Mouse (Mus musculus): Measurements from ENCODE around the gene Ubn2. TPM values are rescaled to one million over a fixed set of nuclear protein-coding genes. Genes with fewer than 3 reads are reported as not detected.

The Ubn2 gene
- polyA plus RNA-seq, 2 experiments: 3.5 to 4.8 TPM

DNA sequence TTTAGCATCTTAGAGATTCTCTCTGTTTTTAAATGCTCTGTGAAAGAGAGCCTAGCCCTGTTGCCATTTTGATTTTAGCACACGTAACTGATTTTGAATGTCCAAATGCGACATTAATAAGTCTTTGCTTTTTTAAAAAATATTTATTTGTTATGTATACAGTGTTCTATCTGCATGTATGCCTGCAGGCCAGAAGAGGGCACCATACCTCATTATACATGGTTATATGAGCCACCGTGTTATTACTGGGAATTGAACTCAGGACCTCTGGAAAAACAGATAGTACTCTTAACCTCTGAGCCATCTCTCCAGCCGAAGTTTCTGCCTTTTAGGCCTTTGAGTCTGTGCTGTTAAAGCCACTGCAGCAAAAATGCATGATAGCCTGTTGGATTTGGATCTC is 35.8 kb downstream of the Ubn2 start:
- Histone ChIP-seq H3K4me1 (replicated peaks; ENCODE audit: control insufficient read depth in 2 of 2, insufficient read depth in 2 of 2, low read length in 1 of 2) (no peaks in the 10 kb centered on the region), H3K27ac (no peak overlapping the region), H3K27me3 (ENCODE audit: control insufficient read depth, insufficient read depth, low read length) (no peaks in the 10 kb centered on the region), H3K9ac (replicated peaks) (no peak overlapping the region), H3K4me3 (ENCODE audit: insufficient read depth in 1 of 2, low read depth in 2 of 2, low read length in 2 of 2) (no peak overlapping the region), H3K36me3 (replicated peaks; ENCODE audit: control insufficient read depth, insufficient read depth, low read depth) (peaks cover 10% of the 10 kb centered on the region), H3K4me2 (ENCODE audit: low read depth) (no peak overlapping the region), H3K9me3 (ENCODE audit: control insufficient read depth, low read length) (no peaks in the 10 kb centered on the region)
- ATAC-seq (ENCODE audit: insufficient read depth): no peak
- WGBS (ENCODE audit: insufficient replicate concordance): 61% methylated on average over 4 of the region's 4 CpGs
- TF ChIP-seq EP300 (IDR thresholded peaks at IDR 0.05; ENCODE audit: low read depth) (no peak), CTCF (IDR thresholded peaks at IDR 0.05; ENCODE audit: low read depth) (peak; percentile 47; the same call in 1 of the 2 replicates)
- DNase-seq (ENCODE audit: low read depth in 3 of 3, low spot score in 3 of 3): no peak

DNA sequence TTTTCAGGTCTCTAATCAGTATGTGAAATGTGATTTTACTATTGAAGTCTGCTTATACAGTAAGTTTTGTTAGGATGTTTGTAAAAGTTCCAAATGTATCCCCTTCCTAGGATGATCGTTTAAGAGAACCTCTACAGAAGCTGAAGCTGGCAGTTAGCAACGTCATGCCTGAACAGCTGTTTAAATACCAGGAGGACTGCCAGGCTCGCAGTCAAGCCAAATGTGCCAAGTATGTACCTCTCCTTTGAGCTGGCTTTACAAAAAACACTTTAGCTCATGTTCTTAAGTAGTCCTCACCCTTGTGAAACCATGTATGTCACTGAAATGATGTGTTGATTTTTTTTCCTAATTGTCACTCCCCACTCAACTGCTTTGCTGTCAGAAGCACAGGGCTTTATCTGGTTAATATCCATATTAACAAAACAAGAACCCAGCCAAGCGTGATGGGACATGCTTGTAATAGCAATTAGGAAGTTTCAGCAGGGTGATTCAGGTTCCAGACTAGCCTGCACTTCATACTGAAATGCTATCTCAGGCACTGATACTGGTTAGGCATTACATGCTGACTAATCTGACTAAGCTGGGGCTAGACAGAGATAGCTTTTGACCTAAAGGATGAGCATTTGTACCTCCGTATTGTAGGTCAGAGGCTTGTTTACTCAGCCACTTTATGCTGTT is 48.1 kb downstream of the Ubn2 start:
- Histone ChIP-seq H3K4me3 (ENCODE audit: insufficient read depth in 1 of 2, low read depth in 2 of 2, low read length in 2 of 2) (no peak overlapping the region), H3K9me3 (ENCODE audit: control insufficient read depth, low read length) (no peaks in the 10 kb centered on the region), H3K27ac (no peak overlapping the region), H3K4me2 (ENCODE audit: low read depth) (no peak overlapping the region), H3K27me3 (ENCODE audit: control insufficient read depth, insufficient read depth, low read length) (no peaks in the 10 kb centered on the region), H3K36me3 (replicated peaks; ENCODE audit: control insufficient read depth, insufficient read depth, low read depth) (peaks cover 19% of the 10 kb centered on the region), H3K4me1 (replicated peaks; ENCODE audit: control insufficient read depth in 2 of 2, insufficient read depth in 2 of 2, low read length in 1 of 2) (no peaks in the 10 kb centered on the region), H3K9ac (replicated peaks) (no peak overlapping the region)
- TF ChIP-seq CTCF (IDR thresholded peaks at IDR 0.05; ENCODE audit: low read depth) (no peak), EP300 (IDR thresholded peaks at IDR 0.05; ENCODE audit: low read depth) (no peak)
- ATAC-seq (ENCODE audit: insufficient read depth) (no peak; the same call in 1 of the 2 replicates), DNase-seq (ENCODE audit: low read depth in 3 of 3, low spot score in 3 of 3) (no peak)
- 81% methylated on average over 5 of the region's 5 CpGs for WGBS (ENCODE audit: insufficient replicate concordance)

DNA sequence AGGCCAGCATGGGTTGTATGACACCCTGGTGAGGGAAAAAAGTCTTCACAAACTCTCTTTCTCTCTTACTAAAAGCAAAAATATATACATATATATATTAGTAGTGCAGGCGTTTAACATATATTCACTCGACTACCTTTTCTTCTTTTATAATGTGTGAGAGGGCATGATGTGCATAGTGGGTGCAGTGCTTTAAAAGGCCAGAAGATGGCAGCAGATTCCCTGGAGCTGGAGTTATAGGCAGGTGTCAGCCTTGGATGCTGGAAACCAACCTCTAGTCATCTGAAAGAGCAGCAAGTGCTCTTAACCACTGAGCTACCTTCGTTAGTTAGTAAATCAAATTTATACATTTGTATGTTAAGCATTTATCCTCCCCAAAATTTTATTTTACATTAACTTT is 58.8 kb downstream of the Ubn2 start:
- 58% methylated on average over 3 of the region's 3 CpGs for WGBS (ENCODE audit: insufficient replicate concordance)
- H3K36me3 ChIP-seq (replicated peaks; ENCODE audit: control insufficient read depth, insufficient read depth, low read depth): peaks cover 10% of the 10 kb centered on the region
- no peaks in the 10 kb centered on the region for H3K27me3 ChIP-seq (ENCODE audit: control insufficient read depth, insufficient read depth, low read length)
- ATAC-seq (ENCODE audit: insufficient read depth) (no peak), DNase-seq (ENCODE audit: low read depth in 3 of 3, low spot score in 3 of 3) (peak; percentile 27 to 46 (median 28))
- no peak overlapping the region for H3K4me2 ChIP-seq (ENCODE audit: low read depth)
- TF ChIP-seq CTCF (IDR thresholded peaks at IDR 0.05; ENCODE audit: low read depth) (peak; percentile 90), EP300 (IDR thresholded peaks at IDR 0.05; ENCODE audit: low read depth) (no peak)
- H3K9me3 ChIP-seq (ENCODE audit: control insufficient read depth, low read length): no peaks in the 10 kb centered on the region
- H3K9ac ChIP-seq (replicated peaks): no peak overlapping the region
- H3K4me3 ChIP-seq (ENCODE audit: insufficient read depth in 1 of 2, low read depth in 2 of 2, low read length in 2 of 2): no peak overlapping the region
- H3K4me1 ChIP-seq (replicated peaks; ENCODE audit: control insufficient read depth in 2 of 2, insufficient read depth in 2 of 2, low read length in 1 of 2): no peaks in the 10 kb centered on the region
- H3K27ac ChIP-seq: no peak overlapping the region

DNA sequence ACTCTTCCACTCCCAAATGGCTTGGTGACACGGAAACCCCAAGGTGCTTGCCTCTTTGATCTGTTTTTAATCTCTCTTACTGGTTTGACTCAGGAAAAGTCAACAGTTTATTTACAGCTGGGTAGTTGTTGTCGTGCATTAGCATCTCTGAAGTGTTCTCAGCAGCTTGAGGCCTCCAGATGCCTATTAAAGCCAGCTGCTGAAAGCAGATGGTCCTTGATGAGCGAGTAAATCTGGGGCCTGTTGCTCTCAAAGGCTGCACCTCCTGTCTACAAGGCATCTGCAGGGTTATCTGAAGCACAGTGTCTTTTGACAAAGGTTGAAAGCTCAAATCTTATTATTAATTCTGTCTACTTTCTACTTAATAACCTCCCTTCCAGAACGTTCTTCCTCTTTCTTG is 61.9 kb downstream of the Ubn2 start:
- ATAC-seq (ENCODE audit: insufficient read depth): no peak
- Histone ChIP-seq H3K9me3 (ENCODE audit: control insufficient read depth, low read length) (no peaks in the 10 kb centered on the region), H3K27ac (no peak overlapping the region), H3K9ac (replicated peaks) (no peak overlapping the region), H3K36me3 (replicated peaks; ENCODE audit: control insufficient read depth, insufficient read depth, low read depth) (peaks cover 14% of the 10 kb centered on the region), H3K4me2 (ENCODE audit: low read depth) (no peak overlapping the region), H3K4me3 (ENCODE audit: insufficient read depth in 1 of 2, low read depth in 2 of 2, low read length in 2 of 2) (no peak overlapping the region), H3K27me3 (ENCODE audit: control insufficient read depth, insufficient read depth, low read length) (no peaks in the 10 kb centered on the region), H3K4me1 (replicated peaks; ENCODE audit: control insufficient read depth in 2 of 2, insufficient read depth in 2 of 2, low read length in 1 of 2) (no peaks in the 10 kb centered on the region)
- TF ChIP-seq CTCF (IDR thresholded peaks at IDR 0.05; ENCODE audit: low read depth) (no peak), EP300 (IDR thresholded peaks at IDR 0.05; ENCODE audit: low read depth) (no peak)
- DNase-seq (ENCODE audit: low read depth in 3 of 3, low spot score in 3 of 3): no peak
- 66% methylated on average over 4 of the region's 4 CpGs for WGBS (ENCODE audit: insufficient replicate concordance)

DNA sequence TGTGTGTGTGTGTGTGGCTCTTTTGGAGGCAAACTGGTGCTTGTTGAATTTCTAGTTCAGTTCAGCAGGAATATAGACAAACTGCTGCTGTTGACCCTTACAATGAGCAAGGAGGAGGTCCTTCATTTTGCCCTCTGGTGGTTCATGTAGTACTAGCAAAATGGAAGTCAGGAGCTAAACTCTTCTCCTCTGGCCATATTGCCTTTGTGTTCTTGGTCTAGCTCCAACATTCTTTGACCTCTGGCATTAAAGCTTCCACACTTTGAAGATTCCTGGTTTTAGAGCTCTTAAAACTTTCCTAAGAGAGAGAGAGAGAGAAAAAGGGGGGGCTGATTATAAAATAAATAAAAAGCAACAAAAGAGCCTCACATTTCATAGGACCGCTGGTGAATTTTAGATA is 78.3 kb downstream of the Ubn2 start:
- DNase-seq (ENCODE audit: low read depth in 3 of 3, low spot score in 3 of 3): no peak
- 88% methylated on average over 1 of the region's 1 CpGs for WGBS (ENCODE audit: insufficient replicate concordance)
- no peak overlapping the region for H3K27ac ChIP-seq
- no peaks in the 10 kb centered on the region for H3K36me3 ChIP-seq (replicated peaks; ENCODE audit: control insufficient read depth, insufficient read depth, low read depth)
- no peak overlapping the region for H3K4me3 ChIP-seq (ENCODE audit: insufficient read depth in 1 of 2, low read depth in 2 of 2, low read length in 2 of 2)
- no peaks in the 10 kb centered on the region for H3K27me3 ChIP-seq (ENCODE audit: control insufficient read depth, insufficient read depth, low read length)
- H3K9me3 ChIP-seq (ENCODE audit: control insufficient read depth, low read length): no peaks in the 10 kb centered on the region
- TF ChIP-seq EP300 (IDR thresholded peaks at IDR 0.05; ENCODE audit: low read depth): no peak
- TF ChIP-seq CTCF (IDR thresholded peaks at IDR 0.05; ENCODE audit: low read depth): peak; percentile 20; the same call in 1 of the 2 replicates
- no peak for ATAC-seq (ENCODE audit: insufficient read depth)
- H3K4me2 ChIP-seq (ENCODE audit: low read depth): no peak overlapping the region
- H3K4me1 ChIP-seq (replicated peaks; ENCODE audit: control insufficient read depth in 2 of 2, insufficient read depth in 2 of 2, low read length in 1 of 2): peaks cover 0 to 3% of the 10 kb centered on the region in 2 experiments; a peak in 1 of 4 replicates
- no peak overlapping the region for H3K9ac ChIP-seq (replicated peaks)

Measured in liver, embryonic 14.5 days (tissue).